18 mouse cellular contexts compared by ENCODE assay signal in genomic region chrX:168020574-168021145, GRCm38 (mm10).
DNase-seq lines count a peak whose midpoint lies in the region; ATAC-seq lines count a peak whose summit lies in the region.
"Had no signal": no experiment of that assay in that cellular context is flagged by ENCODE, and none has a peak within 500 bp of the region (broad histone marks: within the 10 kb centered on the region; RNA-seq: fewer than 3 reads in every experiment).

No protein-coding gene starts in this region.

- ATAC-seq in intestine, embryonic 15.5 days = peak; percentile 90
- ATAC-seq: forebrain, embryonic 15.5 days; hindbrain, embryonic 16.5 days; midbrain, embryonic 15.5 days had no signal

- no peaks in the 10 kb centered on the region for H3K36me3 ChIP-seq in intestine, embryonic 15.5 days
- no peaks in the 10 kb centered on the region for H3K36me3 ChIP-seq in hindbrain, embryonic 10.5 days
- H3K36me3 ChIP-seq: forebrain, embryonic 15.5 days; heart, embryonic 12.5 days; limb, embryonic 15.5 days; midbrain, embryonic 15.5 days had no signal

- H3K27ac ChIP-seq in intestine, embryonic 15.5 days = no peak overlapping the region
- H3K27ac ChIP-seq in hindbrain, embryonic 10.5 days = no peak overlapping the region
- H3K27ac ChIP-seq: forebrain, embryonic 15.5 days; limb, embryonic 15.5 days; midbrain, embryonic 15.5 days had no signal

- H3K4me2 ChIP-seq in intestine, embryonic 15.5 days (replicated peaks) = no peak overlapping the region
- H3K4me2 ChIP-seq: forebrain, embryonic 15.5 days; heart, embryonic 12.5 days; limb, embryonic 15.5 days; midbrain, embryonic 15.5 days had no signal

- no peak overlapping the region for H3K4me3 ChIP-seq in intestine, embryonic 15.5 days (replicated peaks)
- no peak overlapping the region for H3K4me3 ChIP-seq in hindbrain, embryonic 10.5 days
- H3K4me3 ChIP-seq: forebrain, embryonic 15.5 days; heart, embryonic 12.5 days; limb, embryonic 15.5 days; midbrain, embryonic 15.5 days; myocyte had no signal

- H3K27me3 ChIP-seq in intestine, embryonic 15.5 days (replicated peaks) = 0 out of 2 replicates have a peak, but pooled peaks cover 2% of the 10 kb centered on the region
- H3K27me3 ChIP-seq in hindbrain, embryonic 10.5 days (ENCODE audit: insufficient read depth, poor library complexity, severe bottlenecking) = peaks cover 70% of the 10 kb centered on the region
- H3K27me3 ChIP-seq: forebrain, embryonic 15.5 days; heart, embryonic 12.5 days; midbrain, embryonic 15.5 days had no signal

- no peak overlapping the region for H3K9ac ChIP-seq in intestine, embryonic 15.5 days
- H3K9ac ChIP-seq: forebrain, embryonic 15.5 days; heart, embryonic 12.5 days; limb, embryonic 15.5 days; midbrain, embryonic 15.5 days had no signal

- WGBS in intestine, embryonic 15.5 days = 68% methylated on average over 4 of the region's 4 CpGs
- 90% methylated on average over 4 of the region's 4 CpGs for WGBS in hindbrain, embryonic 10.5 days

- H3K9me3 ChIP-seq in intestine, embryonic 15.5 days = no peaks in the 10 kb centered on the region
- no peaks in the 10 kb centered on the region for H3K9me3 ChIP-seq in hindbrain, embryonic 10.5 days
- H3K9me3 ChIP-seq: forebrain, embryonic 15.5 days; heart, embryonic 12.5 days; limb, embryonic 15.5 days; midbrain, embryonic 15.5 days had no signal

- H3K4me1 ChIP-seq in intestine, embryonic 15.5 days (replicated peaks) = no peaks in the 10 kb centered on the region
- H3K4me1 ChIP-seq in hindbrain, embryonic 10.5 days (replicated peaks) = no peaks in the 10 kb centered on the region
- H3K4me1 ChIP-seq: forebrain, embryonic 15.5 days; heart, embryonic 12.5 days; limb, embryonic 15.5 days; midbrain, embryonic 15.5 days had no signal

- intact Hi-C loops in gastrocnemius, postnatal 36 days (cut with DNase I) = no loop called here
- intact Hi-C loops in heart, postnatal 25 days (cut with DNase I) = no loop called here

- DNase-seq in adrenal gland, postnatal 10 days = peak; percentile 27
- DNase-seq in kidney, adult 9 months = peak; percentile 77
- peak; percentile 42 to 74 for DNase-seq in kidney, postnatal 25 days
- DNase-seq in hindbrain, embryonic 10.5 days (ENCODE audit: low spot score) = no peak
- no peak for DNase-seq in gastrocnemius, postnatal 36 days
- no peak for DNase-seq in cerebellum, postnatal 36 days
- no peak for DNase-seq in heart, postnatal 25 days (ENCODE audit: low spot score)
- DNase-seq: heart, postnatal 14 days; layer of hippocampus, postnatal 36 days; right cerebral cortex, postnatal 14 days; thymus, adult 2 months had no signal

Comparison
In these comparisons a context has a peak if more than half of its experiments do, and no peak if none do; other contexts are left out.
1. DNase-seq: peak in adrenal gland, postnatal 10 days (single experiment), kidney, adult 9 months (single experiment) and kidney, postnatal 25 days (2 of 2); none in hindbrain, embryonic 10.5 days (single experiment), gastrocnemius, postnatal 36 days (0 of 2), cerebellum, postnatal 36 days (0 of 2) and heart, postnatal 25 days (single experiment).